Mouse (Mus musculus) liver, adult 2 months (tissue): ENCODE measurements around the gene Auts2.

Experiments
- CTCF ChIP-seq: fragments of 200-500 bp; IDR thresholded peaks from 2 replicates; pipeline ENCODE4 v1.5.1; 2011; ENCODE audit warnings: low read depth, low read length, control low read depth
- POLR2A ChIP-seq: fragments of 200-500 bp; IDR thresholded peaks from 2 replicates; pipeline ENCODE4 v1.6.1; 2011; ENCODE audit warnings: low read length, control low read depth; ENCODE audit not compliant: insufficient read depth; ENCODE audit errors: extremely low read depth

- TF ChIP-seq CTCF, result no peak
- TF ChIP-seq POLR2A, result no peak
These were observed 863.6 kb downstream of the Auts2 start for GRCm38 (mm10) chr5:131679523-131679922.
